Mouse (Mus musculus) cerebral cortex, adult 2 months (tissue): ENCODE data around the gene Ptpru.

ENCODE experiments used
- WGBS: fragments of 180-500 bp; shearing (Covaris S2); methylation state at CpG from one replicate; pipeline ENCODE4 v1.1.7; 2018; 5-methylcytosine and 5-hydroxymethylcytosine counted together

Ptpru gene

DNA sequence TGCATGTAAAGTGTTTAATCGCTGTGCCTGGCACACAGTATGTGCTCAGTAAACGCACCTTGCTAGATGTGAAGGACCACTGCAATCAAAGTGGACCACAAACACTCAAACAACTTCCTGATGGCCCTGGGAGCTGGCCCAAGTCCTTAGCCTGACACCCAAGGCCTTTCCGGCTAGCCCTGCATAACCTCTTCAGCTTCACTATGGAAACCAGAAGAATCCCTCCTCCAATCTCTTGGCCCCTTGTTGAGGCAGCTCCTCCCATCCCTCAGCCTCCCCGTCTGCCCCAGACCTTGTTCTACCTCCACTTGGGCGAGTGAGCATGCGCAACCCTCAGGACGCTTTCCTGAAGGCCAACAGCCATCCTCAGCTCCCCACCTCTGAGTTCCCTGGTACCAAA, 51.3 kb downstream of the Ptpru start:
- 94% methylated on average over 7 of the region's 7 CpGs for WGBS

DNA sequence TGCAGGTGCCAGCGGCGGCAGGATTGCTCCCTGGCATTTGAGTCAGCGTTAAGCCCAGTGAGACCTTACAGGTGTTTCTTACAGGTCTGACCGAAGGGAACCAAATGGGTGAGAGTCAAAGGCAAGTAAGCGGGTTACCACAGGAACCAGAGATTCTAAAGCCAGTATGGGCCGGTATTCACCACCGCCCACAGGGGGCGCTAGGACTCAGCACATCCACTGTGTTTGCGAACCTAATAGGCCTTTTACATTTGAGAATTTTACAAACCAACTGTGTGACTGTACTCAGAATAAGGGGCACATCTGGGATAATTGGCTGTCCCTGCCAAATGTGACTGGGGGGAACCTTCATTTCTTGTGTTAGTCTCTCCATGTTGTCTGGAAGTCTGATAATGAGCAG, 54.1 kb downstream of the Ptpru start:
- 32% methylated on average over 9 of the region's 9 CpGs for WGBS

DNA sequence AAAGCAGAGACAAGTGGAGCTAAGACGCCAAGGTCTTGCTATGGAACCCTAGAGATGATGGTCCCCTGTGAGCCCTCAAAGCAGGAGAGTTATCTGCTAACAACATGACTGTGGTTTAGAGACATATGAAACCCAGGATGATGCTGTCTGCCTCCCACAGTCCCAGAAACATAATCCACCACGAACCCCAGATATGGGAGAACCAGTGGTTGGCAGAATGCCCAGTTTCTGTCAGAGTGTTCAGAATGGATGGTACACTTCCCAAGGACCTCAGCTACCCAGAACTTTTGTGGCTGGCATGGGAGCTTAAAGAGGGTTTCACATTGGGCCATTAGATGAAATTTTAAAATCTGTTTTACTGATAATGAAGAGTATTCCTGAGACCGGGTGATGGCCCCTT, 57.1 kb downstream of the Ptpru start:
- WGBS = 49% methylated on average over 3 of the region's 3 CpGs

- 94% methylated on average over 14 of the region's 14 CpGs for WGBS
Measured at GRCm38 (mm10) chr4:131778616-131779275, 59.3 kb downstream of the Ptpru start.

DNA sequence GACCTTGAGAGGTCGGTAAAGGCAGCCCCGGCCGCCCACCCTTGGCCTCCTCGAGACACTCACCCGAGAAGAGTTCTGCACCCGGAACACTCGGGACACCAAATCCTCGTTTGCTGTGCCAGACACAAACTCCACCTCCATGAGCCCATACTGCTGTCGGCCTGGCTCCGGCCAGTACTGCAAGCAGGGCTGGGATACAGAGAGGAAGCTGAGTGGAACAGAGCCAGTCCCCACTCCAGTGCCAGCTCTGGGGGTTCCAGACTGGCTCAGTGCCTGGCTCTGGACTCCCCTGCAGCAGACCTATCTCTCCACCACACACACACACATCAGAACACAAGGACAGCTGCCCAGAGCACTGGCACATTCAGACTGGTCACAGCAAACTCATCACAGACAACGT, 66.7 kb downstream of the Ptpru start:
- WGBS = 74% methylated on average over 11 of the region's 11 CpGs

- 44% methylated on average over 7 of the region's 7 CpGs for WGBS
Measured at GRCm38 (mm10) chr4:131763911-131764310, 74.2 kb downstream of the Ptpru start.

DNA sequence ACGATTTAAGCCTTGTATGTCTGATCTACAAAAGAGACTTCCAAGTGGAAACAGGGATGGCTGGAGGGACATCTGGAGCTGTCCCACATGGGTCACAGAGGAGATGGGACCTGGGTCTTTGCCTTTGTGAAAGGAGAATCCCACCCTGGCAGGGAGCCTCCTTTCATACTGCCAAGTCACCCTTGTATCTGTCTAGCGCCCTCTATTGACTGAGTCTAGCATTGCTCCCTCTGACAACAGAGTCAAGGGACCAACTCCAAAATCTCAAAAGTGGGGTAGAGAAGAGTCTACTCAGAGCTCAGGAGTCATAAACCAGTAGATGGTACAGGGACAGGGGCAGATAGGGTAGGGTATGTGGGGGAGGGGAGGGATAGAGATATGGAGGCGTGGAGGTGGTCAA, 74.6 kb downstream of the Ptpru start:
- WGBS = 70% methylated on average over 3 of the region's 3 CpGs

GRCm38 (mm10) chr4:131762211-131762784, 75.8 kb downstream of the Ptpru start:
- WGBS = 53% methylated on average over 8 of the region's 8 CpGs

- 51% methylated on average over 10 of the region's 10 CpGs for WGBS
Measured at GRCm38 (mm10) chr4:131752204-131752837, 85.8 kb downstream of the Ptpru start.

- 39% methylated on average over 7 of the region's 7 CpGs for WGBS
Measured at GRCm38 (mm10) chr4:131751561-131751960, 86.5 kb downstream of the Ptpru start.

- 88% methylated on average over 6 of the region's 6 CpGs for WGBS
Measured at GRCm38 (mm10) chr4:131749802-131750201, 88.3 kb downstream of the Ptpru start.

- 92% methylated on average over 5 of the region's 5 CpGs for WGBS
Measured at GRCm38 (mm10) chr4:131744685-131745043, 93.4 kb downstream of the Ptpru start.

GRCm38 (mm10) chr4:131743831-131744684, 94.0 kb downstream of the Ptpru start:
- 44% methylated on average over 5 of the region's 5 CpGs for WGBS

- 78% methylated on average over 13 of the region's 13 CpGs for WGBS
Measured at GRCm38 (mm10) chr4:131743031-131743430, 95.1 kb downstream of the Ptpru start.

DNA sequence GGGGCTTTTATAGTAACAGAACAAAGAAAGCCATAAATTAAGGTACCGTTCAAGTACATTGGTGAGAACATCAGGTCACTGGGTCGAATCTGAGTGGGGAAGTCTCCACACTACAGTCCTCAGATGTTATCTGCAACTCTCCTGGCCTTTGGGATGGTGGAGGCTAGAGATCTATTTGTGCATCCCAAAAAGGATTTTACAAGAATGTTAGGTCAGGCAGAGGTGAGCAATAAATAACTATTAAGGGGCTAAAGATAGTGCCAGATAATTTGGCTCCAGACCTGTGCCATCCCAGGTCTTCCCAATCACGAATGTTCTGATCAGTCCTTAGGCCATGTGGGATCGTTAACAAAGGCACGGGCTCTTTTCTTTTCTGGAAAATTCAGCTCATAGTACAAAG, 97.5 kb downstream of the Ptpru start:
- 86% methylated on average over 5 of the region's 5 CpGs for WGBS

DNA sequence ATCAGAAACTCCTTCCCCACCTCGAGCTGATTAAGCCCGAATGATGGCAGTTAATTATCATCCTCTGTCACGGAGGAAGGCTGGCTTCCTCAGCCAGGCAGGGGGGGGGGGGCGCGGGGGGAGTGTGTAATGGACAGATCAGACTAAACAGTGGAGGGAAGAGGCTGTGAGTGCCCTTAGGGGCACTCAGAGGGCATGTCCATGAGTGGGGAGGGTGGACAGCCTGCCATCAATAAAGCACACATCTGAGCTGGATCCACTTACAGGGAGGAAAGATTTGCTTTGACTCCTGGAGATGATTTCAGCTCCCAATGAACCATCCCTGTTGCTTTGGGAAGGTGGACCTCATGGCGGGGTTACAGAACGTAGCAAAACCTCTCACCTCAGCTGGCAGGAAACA, 109.5 kb downstream of the Ptpru start:
- WGBS = 59% methylated on average over 7 of the region's 7 CpGs

GRCm38 (mm10) chr4:131723415-131724080, 114.5 kb downstream of the Ptpru start:
- WGBS = 40% methylated on average over 11 of the region's 11 CpGs

DNA sequence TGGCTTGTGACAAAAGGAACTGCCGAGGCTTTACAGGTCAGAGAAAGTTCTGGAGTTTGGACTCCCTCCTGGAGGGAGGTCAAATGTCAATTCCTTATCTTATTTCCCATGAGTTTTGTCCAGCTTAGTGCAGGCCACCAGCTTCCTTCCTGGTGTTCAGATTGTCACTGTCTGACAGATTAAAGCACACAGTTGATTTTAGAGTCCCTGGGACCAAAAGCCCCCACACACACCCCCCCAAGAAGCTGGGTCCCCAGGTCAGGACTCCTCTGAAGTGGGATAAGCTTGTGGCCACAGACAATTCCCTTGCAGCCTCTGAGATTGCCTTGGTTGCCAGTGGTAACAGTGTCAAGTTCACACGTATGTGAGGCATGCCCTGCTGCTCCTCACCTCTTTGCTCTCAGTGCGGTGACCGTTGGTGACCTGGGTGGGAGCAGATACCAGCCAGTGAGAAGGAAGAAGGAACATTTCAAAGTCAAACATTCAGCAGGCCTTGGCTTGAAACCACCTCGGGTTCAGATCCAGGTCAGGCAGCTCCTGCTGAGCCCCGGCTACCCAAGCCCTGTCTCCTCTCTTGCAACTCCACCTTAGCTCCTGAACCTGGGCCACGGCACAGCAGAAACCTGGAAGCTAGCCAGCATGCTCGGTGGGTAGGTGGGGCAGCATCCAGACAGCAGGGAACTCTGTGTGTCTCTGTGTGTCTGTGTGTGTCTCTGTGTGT, 115.8 kb downstream of the Ptpru start:
- WGBS = 56% methylated on average over 8 of the region's 8 CpGs

- WGBS = 34% methylated on average over 5 of the region's 5 CpGs
Measured at GRCm38 (mm10) chr4:131719151-131719550, 118.9 kb downstream of the Ptpru start.
